Mouse (Mus musculus) layer of hippocampus, postnatal 36 days (tissue): ENCODE measurements at regions not wholly inside any gene's neighbourhood (a gene's known extent, or its start where the extent isn't known, plus 50 kb on each side); places are given as distances from the start of the nearest gene placed in this dataset.

Source experiments
- DNase-seq, 2 experiments: peaks; one replicate each; pipeline ENCODE4 v3.0.0; 2022

- no peak for DNase-seq
These were observed 1249.6 kb downstream of the Hace1 start for GRCm38 (mm10) chr10:46827109-46827812.

GRCm38 (mm10) chr10:46828164-46828563, 1250.5 kb downstream of the Hace1 start:
- DNase-seq, result no peak

GRCm38 (mm10) chr10:46845578-46846314, 1268.1 kb downstream of the Hace1 start:
- no peak for DNase-seq
